Mouse (Mus musculus) liver, embryonic 14.5 days (tissue): ENCODE data around the gene Dcps. TPM values are rescaled to one million over a fixed set of nuclear protein-coding genes. Genes with fewer than 3 reads are reported as not detected.

Experiments used
- ATAC-seq: fragments of 200-750 bp; cut with Nextera tagmentation; 2 replicates; pipeline ENCODE4 v1.8.0; 2017; ENCODE audit warnings: moderate number of reproducible peaks, mild to moderate bottlenecking, moderate library complexity; ENCODE audit not compliant: insufficient read depth
- DNase-seq, 3 experiments: peaks; one replicate each; pipeline ENCODE4 v3.0.0-alpha.2; 2012 to 2013; ENCODE audit warnings: low read depth in 3 of 3, low spot score in 3 of 3
- H3K27ac ChIP-seq: fragments of 300-500 bp; sonication (generic); 2 replicates; pipeline ENCODE4 v1.5.1; 2014; ENCODE audit warnings: moderate library complexity, mild to moderate bottlenecking, control low read depth, inconsistent platforms
- H3K27me3 ChIP-seq: fragments of 300-500 bp; sonication (generic); 2 replicates; pipeline ENCODE4 v1.6.1; 2014; ENCODE audit warnings: mild to moderate bottlenecking, low read length, moderate library complexity; ENCODE audit not compliant: control insufficient read depth, insufficient read depth
- H3K36me3 ChIP-seq: fragments of 300-500 bp; sonication (generic); replicated peaks from 2 replicates; pipeline ENCODE4 v1.6.1; 2014; ENCODE audit warnings: low read depth; ENCODE audit not compliant: control insufficient read depth, insufficient read depth
- H3K4me1 ChIP-seq, 2 experiments: fragments of 200-500 bp in 1 of 2; fragments of 300-500 bp in 1 of 2; sonication (generic) in 1 of 2; replicated peaks; 2 replicates each; pipeline ENCODE4 v1.6.1; 2012 to 2014; ENCODE audit warnings: antibody characterized with exemption in 1 of 2, inconsistent platforms in 1 of 2, low read length in 1 of 2; ENCODE audit not compliant: control insufficient read depth in 2 of 2, insufficient read depth in 2 of 2
- H3K4me2 ChIP-seq: fragments of 300-500 bp; sonication (generic); 2 replicates; pipeline ENCODE4 v1.6.1; 2014; ENCODE audit warnings: low read depth, mild to moderate bottlenecking, control low read depth, moderate library complexity
- H3K4me3 ChIP-seq, 2 experiments: fragments of 200-500 bp in 1 of 2; fragments of 300-500 bp in 1 of 2; sonication (generic) in 1 of 2; 2 replicates each; pipeline ENCODE4 v1.5.1; 2012 to 2014; ENCODE audit warnings: low read depth in 2 of 2, low read length in 2 of 2, mild to moderate bottlenecking in 2 of 2, control low read depth in 1 of 2, inconsistent platforms in 1 of 2, moderate library complexity in 1 of 2; ENCODE audit not compliant: insufficient read depth in 1 of 2
- H3K9ac ChIP-seq: fragments of 300-500 bp; sonication (generic); replicated peaks from 2 replicates; pipeline ENCODE4 v1.6.1; 2014; ENCODE audit warnings: mild to moderate bottlenecking, control low read depth, moderate library complexity
- H3K9me3 ChIP-seq: fragments of 300-500 bp; sonication (generic); 2 replicates; pipeline ENCODE4 v1.6.1; 2016; ENCODE audit warnings: low read length, mixed read lengths; ENCODE audit not compliant: control insufficient read depth
- CTCF ChIP-seq: IDR thresholded peaks from 2 replicates; pipeline ENCODE4 v1.5.1; 2016; ENCODE audit warnings: antibody characterized with exemption, low read depth, control low read depth
- EP300 ChIP-seq: IDR thresholded peaks from 2 replicates; pipeline ENCODE4 v1.6.1; 2016; ENCODE audit warnings: antibody characterized with exemption, low read depth
- WGBS: fragments of 180-500 bp; shearing (Covaris S2); extraction: QIAGEN DNeasy Blood & Tissue Kit; methylation state at CpG from one replicate; pipeline ENCODE4 v1.1.7; 2014; ENCODE audit not compliant: insufficient replicate concordance; 5-methylcytosine and 5-hydroxymethylcytosine counted together
- polyA plus RNA-seq, 2 experiments: library from polyadenylated mRNA; depleted of rRNA in 1 of 2; stranded (reverse) in 1 of 2; unstranded in 1 of 2; fragments of >200 nt; fragmentation: Nextera tagmentation in 1 of 2; extraction: Ambion mirVana in 1 of 2; gene quantifications; 2 replicates each; pipeline versions ENCODE4 v1.2.1 to v1.2.3; 2012 to 2014

The Dcps gene
- polyA plus RNA-seq, 2 experiments = 36.5 to 48.0 TPM

DNA sequence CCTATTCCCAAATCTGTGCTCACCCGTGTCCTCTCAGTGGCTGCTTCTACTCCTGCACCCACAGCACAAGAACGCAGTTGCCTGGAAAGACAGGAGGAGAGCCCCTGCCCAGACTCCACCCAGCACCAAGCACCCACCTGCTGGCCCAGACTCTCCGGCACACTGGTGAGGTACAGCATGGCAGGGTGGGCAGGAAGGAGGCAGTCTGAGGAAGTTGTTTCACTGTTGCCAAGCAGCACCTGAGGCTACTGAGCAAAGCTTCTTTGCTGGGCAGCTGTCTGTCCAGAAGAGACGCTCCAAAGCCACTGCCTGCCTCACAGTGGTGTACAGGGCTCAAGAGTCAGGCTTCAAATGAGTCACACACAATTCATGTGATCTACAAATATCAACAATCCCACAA lies 77.1 kb downstream of the Dcps start:
- no peaks in the 10 kb centered on the region for H3K9me3 ChIP-seq
- no peak overlapping the region for H3K27ac ChIP-seq
- no peak overlapping the region for H3K9ac ChIP-seq
- no peak overlapping the region for H3K4me2 ChIP-seq
- no peak overlapping the region for H3K4me3 ChIP-seq
- no peaks in the 10 kb centered on the region for H3K27me3 ChIP-seq
- WGBS = 67% methylated on average over 4 of the region's 4 CpGs
- H3K36me3 ChIP-seq = peaks cover 12% of the 10 kb centered on the region; the same call in 1 of the 2 replicates
- no peak for ATAC-seq
- DNase-seq = no peak
- peaks cover 19 to 32% of the 10 kb centered on the region in 2 experiments for H3K4me1 ChIP-seq
- TF ChIP-seq EP300 = no peak
- no peak for TF ChIP-seq CTCF

DNA sequence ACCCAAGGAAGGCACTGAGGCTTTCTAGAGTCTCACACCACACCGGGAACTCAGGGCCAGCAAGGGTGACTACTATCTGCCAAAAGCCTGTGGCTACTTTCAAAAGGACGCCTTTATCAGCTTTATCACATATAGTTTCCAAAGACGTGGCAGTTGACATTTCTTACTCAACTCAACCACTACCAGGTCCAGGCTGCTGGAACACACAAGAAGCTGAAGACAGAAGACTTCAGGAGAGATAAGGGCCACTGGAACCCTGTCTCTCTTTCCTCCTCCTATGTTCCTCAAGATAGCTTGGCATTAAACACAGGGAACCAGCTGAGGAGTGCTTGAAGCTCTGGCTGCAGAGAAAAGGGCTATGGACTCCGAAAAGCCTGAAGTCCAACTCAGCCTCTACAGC lies 78.0 kb downstream of the Dcps start:
- peak; percentile 36; the same call in 1 of the 2 replicates for TF ChIP-seq EP300
- no peak for TF ChIP-seq CTCF
- H3K4me3 ChIP-seq = no peak overlapping the region
- peaks cover 9% of the 10 kb centered on the region; the same call in 1 of the 2 replicates for H3K36me3 ChIP-seq
- no peak overlapping the region for H3K9ac ChIP-seq
- H3K4me2 ChIP-seq = no peak overlapping the region
- ATAC-seq (peak; percentile 55; the same call in 1 of the 2 replicates), DNase-seq (no peak)
- H3K4me1 ChIP-seq = peaks cover 26 to 32% of the 10 kb centered on the region in 2 experiments
- H3K27ac ChIP-seq = 0 out of 2 replicates have a peak overlapping the region, but pooled peaks have one; percentile 8
- whole genome bisulfite sequencing = 23% methylated on average over 4 of the region's 4 CpGs
- no peaks in the 10 kb centered on the region for H3K27me3 ChIP-seq
- no peaks in the 10 kb centered on the region for H3K9me3 ChIP-seq

DNA sequence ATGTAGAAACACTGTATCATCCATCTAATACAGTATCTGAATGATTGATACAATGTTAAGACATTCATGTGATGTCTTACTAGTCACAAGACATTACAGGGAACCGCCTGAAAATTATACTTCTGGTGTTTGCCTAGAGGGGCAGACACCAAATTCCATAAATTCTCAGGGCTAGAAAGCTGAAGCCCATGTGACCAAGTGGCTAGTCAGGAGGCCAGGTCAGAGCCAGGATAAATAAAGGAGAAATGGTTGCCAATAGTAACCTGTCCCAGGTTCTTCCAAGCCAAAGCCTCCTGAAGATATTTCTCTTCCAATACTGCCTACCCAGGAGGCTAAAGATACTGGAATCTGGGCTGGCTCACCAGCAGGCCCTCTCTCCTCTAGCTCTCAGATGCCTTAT lies 80.1 kb downstream of the Dcps start:
- 87% methylated on average over 1 of the region's 1 CpGs for WGBS
- no peaks in the 10 kb centered on the region for H3K27me3 ChIP-seq
- TF ChIP-seq CTCF (no peak), EP300 (no peak)
- no peak for DNase-seq
- no peak overlapping the region for H3K27ac ChIP-seq
- H3K4me1 ChIP-seq = peaks cover 32 to 39% of the 10 kb centered on the region in 2 experiments
- H3K9ac ChIP-seq = no peak overlapping the region
- no peak overlapping the region for H3K4me3 ChIP-seq
- no peak overlapping the region for H3K4me2 ChIP-seq
- no peaks in the 10 kb centered on the region for H3K9me3 ChIP-seq
- ATAC-seq = no peak
- H3K36me3 ChIP-seq = 0 out of 2 replicates have a peak, but pooled peaks cover 2% of the 10 kb centered on the region

DNA sequence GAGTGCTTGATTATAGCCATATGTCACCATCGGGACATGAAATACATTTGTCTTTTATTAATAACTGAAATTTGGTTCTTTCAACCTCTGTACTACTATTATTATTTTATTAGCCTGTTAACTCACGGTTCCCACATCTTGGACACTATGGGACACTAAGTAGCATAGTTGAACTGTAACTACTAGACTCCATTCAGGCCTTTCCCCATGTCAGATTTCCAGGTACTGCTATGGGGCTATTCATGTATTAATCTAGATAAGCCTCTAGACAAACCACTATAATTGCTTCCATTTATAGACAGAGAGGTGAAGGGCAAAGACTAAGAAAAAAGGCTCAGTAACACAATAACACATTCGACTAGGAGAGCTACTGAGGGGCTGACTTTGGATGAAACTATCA lies 82.5 kb downstream of the Dcps start:
- ATAC-seq (no peak), DNase-seq (no peak)
- Histone ChIP-seq H3K9me3 (no peaks in the 10 kb centered on the region), H3K36me3 (no peaks in the 10 kb centered on the region), H3K9ac (no peak overlapping the region), H3K27me3 (no peaks in the 10 kb centered on the region), H3K4me2 (no peak overlapping the region), H3K27ac (no peak overlapping the region), H3K4me3 (no peak overlapping the region), H3K4me1 (peaks cover 25 to 32% of the 10 kb centered on the region in 2 experiments)
- TF ChIP-seq CTCF (no peak), EP300 (no peak)
- 74% methylated on average over 3 of the region's 3 CpGs for WGBS

DNA sequence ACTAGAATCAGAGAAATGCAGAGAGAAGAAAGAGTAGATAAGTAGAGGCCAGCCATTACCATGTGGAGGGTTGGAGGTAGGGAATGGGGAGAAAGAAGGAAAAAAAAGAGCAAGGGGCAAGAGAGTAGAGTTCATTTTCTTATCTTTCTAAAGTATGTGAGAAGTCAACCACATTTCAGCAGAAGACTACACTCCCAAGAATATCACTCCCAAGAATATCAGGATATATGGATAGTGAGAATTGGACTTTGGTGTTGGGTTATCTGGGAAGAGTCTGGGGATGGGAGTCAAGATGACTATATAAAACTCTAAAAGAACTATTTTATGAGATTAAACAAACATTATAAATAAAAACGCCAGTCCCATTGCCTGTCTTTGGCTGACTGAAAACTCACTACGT lies 83.0 kb downstream of the Dcps start:
- no peak for DNase-seq
- no peaks in the 10 kb centered on the region for H3K36me3 ChIP-seq
- no peak overlapping the region for H3K4me3 ChIP-seq
- H3K4me1 ChIP-seq = peaks cover 21 to 28% of the 10 kb centered on the region in 2 experiments
- H3K9ac ChIP-seq = no peak overlapping the region
- H3K27me3 ChIP-seq = no peaks in the 10 kb centered on the region
- ATAC-seq = no peak
- H3K27ac ChIP-seq = no peak overlapping the region
- H3K9me3 ChIP-seq = no peaks in the 10 kb centered on the region
- TF ChIP-seq EP300 = no peak
- TF ChIP-seq CTCF = no peak
- 84% methylated on average over 2 of the region's 2 CpGs for WGBS
- no peak overlapping the region for H3K4me2 ChIP-seq

Other genes with a start within 250 kb of the Dcps start
- 4.6 and 6.0 TPM in 2 replicates for gene St3gal4, start 56.8 kb downstream of the Dcps start, polyA plus RNA-seq (2012; rRNA removed)
- gene St3gal4, start 56.8 kb downstream of the Dcps start, polyA plus RNA-seq (2014; fragmentation: Nextera tagmentation; extraction: Ambion mirVana) = 17.8 and 19.2 TPM in 2 replicates
- 25.4 and 28.8 TPM in 2 replicates for gene Srpr, start 24.1 kb upstream of the Dcps start, polyA plus RNA-seq (2012; rRNA removed)
- 53.8 and 54.6 TPM in 2 replicates for gene Srpr, start 24.1 kb upstream of the Dcps start, polyA plus RNA-seq (2014; fragmentation: Nextera tagmentation; extraction: Ambion mirVana)
- gene Tirap, start 24.2 kb upstream of the Dcps start, polyA plus RNA-seq (2012; rRNA removed) = 3.2 TPM in 2 replicates
- 4.8 and 4.9 TPM in 2 replicates for gene Tirap, start 24.2 kb upstream of the Dcps start, polyA plus RNA-seq (2014; fragmentation: Nextera tagmentation; extraction: Ambion mirVana)
- gene Foxred1, start 35.0 kb upstream of the Dcps start, polyA plus RNA-seq (2012; rRNA removed) = 16.2 and 18.4 TPM in 2 replicates
- 14.4 and 16.7 TPM in 2 replicates for gene Foxred1, start 35.0 kb upstream of the Dcps start, polyA plus RNA-seq (2014; fragmentation: Nextera tagmentation; extraction: Ambion mirVana)
- gene Fam118b, start 91.7 kb upstream of the Dcps start, polyA plus RNA-seq (2012; rRNA removed) = 4.2 and 7.4 TPM in 2 replicates
- gene Fam118b, start 91.7 kb upstream of the Dcps start, polyA plus RNA-seq (2014; fragmentation: Nextera tagmentation; extraction: Ambion mirVana) = 11.1 and 13.8 TPM in 2 replicates
- 7.6 and 8.9 TPM in 2 replicates for gene Rpusd4, start 91.8 kb upstream of the Dcps start, polyA plus RNA-seq (2012; rRNA removed)
- gene Rpusd4, start 91.8 kb upstream of the Dcps start, polyA plus RNA-seq (2014; fragmentation: Nextera tagmentation; extraction: Ambion mirVana) = 11.4 and 15.3 TPM in 2 replicates
- 0.52 TPM in 2 replicates for gene Cdon, start 245.1 kb upstream of the Dcps start, polyA plus RNA-seq (2012; rRNA removed)
- 0.21 and 0.36 TPM in 2 replicates for gene Cdon, start 245.1 kb upstream of the Dcps start, polyA plus RNA-seq (2014; fragmentation: Nextera tagmentation; extraction: Ambion mirVana)